Mouse (Mus musculus) forebrain, embryonic 10.5 days (tissue): ENCODE results near the gene Kcp. TPM values are rescaled to one million over a fixed set of nuclear protein-coding genes. Genes with fewer than 3 reads are reported as not detected.

ENCODE experiments used
- DNase-seq: peaks from one replicate; pipeline ENCODE4 v3.0.0-alpha.2; 2017; ENCODE audit warnings: low spot score; ENCODE audit errors: extremely low spot score
- H3K27ac ChIP-seq: fragments of 300-500 bp; sonication (generic); 2 replicates; pipeline ENCODE4 v1.5.1; 2016; ENCODE audit warnings: mild to moderate bottlenecking
- H3K27me3 ChIP-seq: fragments of 300-500 bp; sonication (generic); 2 replicates; pipeline ENCODE4 v1.6.1; 2016; ENCODE audit warnings: mild to moderate bottlenecking; ENCODE audit not compliant: poor library complexity, severe bottlenecking
- H3K36me3 ChIP-seq: fragments of 300-500 bp; sonication (generic); replicated peaks from 2 replicates; pipeline ENCODE4 v1.6.1; 2016; ENCODE audit warnings: mild to moderate bottlenecking, moderate library complexity
- H3K4me1 ChIP-seq: fragments of 300-500 bp; sonication (generic); 2 replicates; pipeline ENCODE4 v1.6.1; 2016
- H3K4me3 ChIP-seq: fragments of 300-500 bp; sonication (generic); 2 replicates; pipeline ENCODE4 v1.5.1; 2016; ENCODE audit warnings: mild to moderate bottlenecking, moderate library complexity
- H3K9me3 ChIP-seq: fragments of 300-500 bp; sonication (generic); 2 replicates; pipeline ENCODE4 v1.6.1; 2016; ENCODE audit warnings: mild to moderate bottlenecking, moderate library complexity
- WGBS: fragments of 180-500 bp; shearing (Covaris S2); methylation state at CpG from one replicate; pipeline ENCODE4 v1.1.7; 2016; 5-methylcytosine and 5-hydroxymethylcytosine counted together
- polyA plus RNA-seq: library from polyadenylated mRNA; unstranded; fragments of >200 nt; fragmentation: Nextera tagmentation; extraction: Ambion mirVana; gene quantifications from 2 replicates; pipeline ENCODE4 v1.2.1, GENCODE M21; 2016

Gene Kcp
- polyA plus RNA-seq, 1 experiment from 2014 or later = 10.8 TPM

DNA sequence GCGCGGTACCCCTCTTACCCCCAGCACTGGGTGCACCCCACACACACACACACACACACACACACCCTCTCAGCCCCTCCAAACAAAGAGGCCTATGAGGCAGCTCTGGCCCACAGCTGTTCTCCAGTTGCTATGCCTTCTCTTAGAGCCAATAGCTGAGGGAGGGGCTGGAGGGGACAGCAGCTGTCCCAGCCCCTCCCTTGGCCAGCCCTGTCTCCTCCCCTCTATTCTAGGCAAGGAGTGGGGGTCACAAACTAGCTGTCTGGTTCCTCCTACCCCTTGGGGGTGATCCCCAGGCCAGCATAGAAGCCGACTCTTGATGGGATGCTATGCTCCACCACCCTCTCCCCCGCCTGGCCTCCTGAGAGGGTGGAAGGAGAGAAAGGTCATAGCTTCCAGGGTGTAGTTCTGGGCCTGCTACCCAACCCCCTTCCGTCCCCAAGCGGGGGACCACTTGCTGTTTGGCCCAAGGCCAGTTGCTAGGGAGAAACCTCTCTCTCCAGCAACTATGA lies 71.8 kb downstream of the Kcp start:
- no peak for DNase-seq
- peak overlapping the region; percentile 80 for H3K27ac ChIP-seq
- H3K4me1 ChIP-seq = peaks cover 61% of the 10 kb centered on the region
- no peaks in the 10 kb centered on the region for H3K36me3 ChIP-seq
- 9% methylated on average over 6 of the region's 6 CpGs for WGBS
- no peaks in the 10 kb centered on the region for H3K9me3 ChIP-seq
- peak overlapping the region; percentile 59 for H3K4me3 ChIP-seq
- H3K27me3 ChIP-seq = peaks cover 57% of the 10 kb centered on the region

DNA sequence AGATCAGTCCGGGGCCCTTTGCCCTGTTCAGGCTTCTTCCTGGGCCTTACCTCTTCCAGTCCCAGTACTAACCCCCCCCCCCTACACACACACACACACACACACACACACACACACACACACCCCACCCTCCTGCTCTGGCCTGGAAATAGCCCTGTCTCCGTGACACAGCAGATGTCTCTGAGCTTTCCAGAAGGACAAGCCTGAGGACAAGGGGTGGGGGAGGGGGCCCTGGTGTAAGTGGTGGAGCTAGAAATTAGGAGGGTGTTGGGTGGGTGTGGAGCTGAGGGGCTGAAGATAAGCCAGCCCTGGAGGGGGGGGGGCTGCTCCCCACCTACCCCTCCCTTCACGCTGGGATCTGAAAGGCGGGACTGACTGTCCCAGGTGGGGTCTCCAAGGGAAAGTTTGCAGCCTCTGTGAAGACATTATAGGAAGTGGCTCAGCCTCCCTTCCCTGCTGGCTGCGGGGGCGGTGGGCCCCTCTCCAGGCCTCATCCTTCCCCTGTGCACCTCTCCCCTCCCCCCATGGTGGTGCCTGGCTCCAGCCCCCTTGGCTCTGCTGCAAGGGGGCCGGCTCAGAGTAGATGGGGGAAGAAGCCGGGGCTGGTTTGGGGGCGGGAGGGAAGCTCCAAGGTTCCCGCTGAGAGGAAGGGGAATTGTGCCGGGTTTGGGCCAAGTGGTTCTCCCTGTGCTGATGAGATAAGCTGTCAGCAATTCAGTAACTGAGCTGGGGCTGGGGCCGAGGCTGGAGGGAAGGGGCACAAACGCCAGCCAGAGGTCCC lies 72.7 kb downstream of the Kcp start:
- DNase-seq = peak; percentile 30
- peaks cover 66% of the 10 kb centered on the region for H3K27me3 ChIP-seq
- 7% methylated on average over 13 of the region's 13 CpGs for WGBS
- peaks cover 64% of the 10 kb centered on the region for H3K4me1 ChIP-seq
- no peaks in the 10 kb centered on the region for H3K36me3 ChIP-seq
- peak overlapping the region; percentile 59 for H3K4me3 ChIP-seq
- H3K9me3 ChIP-seq = no peaks in the 10 kb centered on the region
- peak overlapping the region; percentile 80 for H3K27ac ChIP-seq

DNA sequence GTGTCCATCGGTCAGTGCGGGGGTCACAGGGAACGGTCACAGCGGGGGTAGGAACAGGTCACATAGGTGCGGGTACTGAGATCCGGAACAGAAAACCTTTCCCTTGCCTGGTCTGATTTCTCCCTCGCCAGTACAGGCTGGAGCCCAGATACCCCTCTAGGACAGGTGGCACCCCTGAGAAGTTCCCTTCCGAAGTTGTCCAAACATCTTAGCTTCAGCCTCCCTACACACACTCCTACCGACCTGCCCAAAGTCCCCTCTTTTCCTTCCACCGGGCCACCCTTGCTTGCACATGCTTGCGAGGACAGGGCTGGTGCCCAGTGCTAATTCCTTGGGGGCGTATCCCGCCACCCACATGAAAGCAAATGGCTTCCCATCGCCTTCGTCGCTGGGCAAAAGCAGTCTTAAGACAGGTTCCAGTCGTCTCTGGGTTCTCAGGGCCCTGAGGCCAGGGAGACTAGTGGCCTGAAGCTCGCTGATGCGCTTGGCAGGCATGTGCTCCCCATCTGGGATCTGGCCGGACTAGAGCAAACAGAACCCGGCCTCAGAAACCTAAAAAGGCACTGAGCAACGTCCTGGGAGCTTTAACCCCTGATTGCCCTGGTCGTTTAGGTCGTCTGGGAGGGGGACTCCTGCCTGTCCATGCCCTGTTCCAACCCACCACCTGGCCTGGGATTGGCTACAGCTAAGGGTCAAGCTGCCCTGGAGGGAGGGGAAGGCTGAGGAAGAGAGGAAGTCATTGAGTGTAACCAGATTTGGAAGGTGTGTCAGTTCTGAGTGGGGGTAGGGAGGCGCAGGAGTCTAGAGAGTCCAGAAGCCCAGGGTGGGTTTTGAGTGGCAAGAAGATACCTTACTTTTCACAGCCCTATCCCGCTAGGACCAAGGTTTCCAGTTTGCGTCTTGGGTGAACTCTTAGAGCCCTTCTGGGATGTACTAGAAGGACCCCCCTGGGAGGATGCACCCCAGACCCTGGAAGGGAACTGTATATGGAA lies 73.7 kb downstream of the Kcp start:
- WGBS = 3% methylated on average over 27 of the region's 27 CpGs
- Histone ChIP-seq H3K9me3 (no peaks in the 10 kb centered on the region), H3K27ac (peak overlapping the region; percentile 80), H3K4me1 (peaks cover 64% of the 10 kb centered on the region), H3K4me3 (peak overlapping the region; percentile 59), H3K36me3 (no peaks in the 10 kb centered on the region), H3K27me3 (peaks cover 66% of the 10 kb centered on the region)
- peak; percentile 49 for DNase-seq

DNA sequence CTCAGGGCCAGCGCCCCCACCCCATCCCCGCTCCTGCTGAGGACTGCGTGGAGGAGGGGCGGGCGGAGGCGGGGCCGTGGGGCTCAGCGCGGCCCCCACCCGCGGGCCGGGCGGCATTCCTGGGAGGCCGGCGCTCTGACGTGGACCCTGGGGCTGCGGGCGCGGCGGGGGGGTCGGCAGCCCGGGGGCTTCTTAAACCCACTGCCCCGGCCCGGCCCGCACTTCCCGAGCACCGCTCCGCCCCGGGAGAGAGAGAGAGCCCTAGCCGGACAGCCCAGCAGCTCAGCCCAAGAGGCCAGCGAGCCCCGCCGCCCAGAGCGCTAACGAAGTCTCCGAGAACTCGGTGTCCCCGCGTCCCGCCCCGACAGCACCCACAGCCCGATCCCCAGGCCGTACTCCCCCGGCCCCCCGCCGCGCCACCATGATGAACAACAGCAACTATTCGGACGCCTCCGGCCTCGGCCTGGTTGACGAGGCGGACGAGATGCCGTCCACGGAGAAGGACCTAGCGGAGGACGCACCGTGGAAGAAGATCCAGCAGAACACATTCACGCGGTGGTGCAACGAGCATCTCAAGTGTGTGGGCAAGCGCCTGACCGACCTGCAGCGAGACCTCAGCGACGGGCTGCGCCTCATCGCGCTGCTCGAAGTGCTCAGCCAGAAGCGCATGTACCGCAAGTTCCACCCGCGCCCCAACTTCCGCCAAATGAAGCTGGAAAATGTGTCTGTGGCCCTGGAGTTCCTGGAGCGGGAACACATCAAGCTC lies 74.5 kb downstream of the Kcp start, which contains the start of gene Flnc:
Flnc (plus strand) TSS at position 219 of the 766 bp plus-strand sequence.
- Histone ChIP-seq H3K4me3 (peak within 1 kb of the TSS; percentile 59), H3K9me3 (no peaks in the 10 kb centered on the region), H3K36me3 (no peaks in the 10 kb centered on the region), H3K4me1 (peaks cover 68% of the 10 kb centered on the region), H3K27ac (peak within 1 kb of the TSS; percentile 70), H3K27me3 (peaks cover 66% of the 10 kb centered on the region)
- WGBS = 1% methylated on average over 71 of the region's 77 CpGs
- DNase-seq = peak; percentile 49

DNA sequence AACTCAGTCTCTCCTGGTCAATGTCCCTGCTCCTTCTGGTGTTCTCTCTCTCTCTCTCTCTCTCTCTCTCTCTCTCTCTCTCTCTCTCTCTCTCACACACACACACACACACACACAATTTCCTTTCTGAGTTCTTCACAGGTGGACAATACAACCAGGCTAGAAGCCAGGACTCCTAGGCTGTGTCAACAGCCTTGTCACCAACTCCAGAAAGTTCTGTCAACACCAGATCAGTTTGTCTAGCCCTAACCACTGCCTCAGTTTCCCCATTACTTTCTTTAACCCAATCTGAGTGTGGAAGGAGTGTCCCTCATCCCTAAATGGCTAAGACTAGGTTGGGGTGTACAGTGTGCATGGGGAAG lies 75.1 kb downstream of the Kcp start:
- peaks cover 71% of the 10 kb centered on the region for H3K4me1 ChIP-seq

DNA sequence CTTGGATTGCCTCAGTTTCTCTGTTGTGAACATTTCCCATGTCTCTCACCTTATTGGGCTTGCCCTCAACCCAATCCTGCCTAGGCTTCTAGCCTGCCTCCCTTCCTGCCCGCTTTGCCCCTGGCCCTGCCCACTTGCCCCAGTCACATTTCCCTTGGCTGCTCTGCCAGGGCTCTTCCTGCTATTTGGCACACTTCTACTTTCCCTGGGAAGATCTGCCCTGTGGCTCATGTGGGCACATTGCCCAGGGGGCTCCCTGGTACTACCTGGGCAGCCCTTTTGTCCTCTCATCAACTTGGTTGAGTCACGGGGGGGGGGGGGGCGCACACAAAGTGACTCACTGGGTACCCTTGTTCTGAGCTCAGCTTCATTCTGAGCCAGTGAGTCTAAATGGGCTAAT lies 75.6 kb downstream of the Kcp start:
- Histone ChIP-seq H3K9me3 (no peaks in the 10 kb centered on the region), H3K4me3 (no peak overlapping the region), H3K27ac (no peak overlapping the region), H3K4me1 (peaks cover 70% of the 10 kb centered on the region), H3K36me3 (no peaks in the 10 kb centered on the region), H3K27me3 (peaks cover 66% of the 10 kb centered on the region)
- DNase-seq = no peak
- 43% methylated on average over 3 of the region's 3 CpGs for WGBS

More for the DNA sequence above, 75.1 kb downstream of the Kcp start:
- peaks cover 66% of the 10 kb centered on the region for H3K27me3 ChIP-seq
- peak overlapping the region; percentile 70; the same call in 1 of the 2 replicates for H3K27ac ChIP-seq
- H3K4me3 ChIP-seq = peak overlapping the region; percentile 59
- DNase-seq = no peak
- no peaks in the 10 kb centered on the region for H3K9me3 ChIP-seq
- H3K36me3 ChIP-seq = no peaks in the 10 kb centered on the region

DNA sequence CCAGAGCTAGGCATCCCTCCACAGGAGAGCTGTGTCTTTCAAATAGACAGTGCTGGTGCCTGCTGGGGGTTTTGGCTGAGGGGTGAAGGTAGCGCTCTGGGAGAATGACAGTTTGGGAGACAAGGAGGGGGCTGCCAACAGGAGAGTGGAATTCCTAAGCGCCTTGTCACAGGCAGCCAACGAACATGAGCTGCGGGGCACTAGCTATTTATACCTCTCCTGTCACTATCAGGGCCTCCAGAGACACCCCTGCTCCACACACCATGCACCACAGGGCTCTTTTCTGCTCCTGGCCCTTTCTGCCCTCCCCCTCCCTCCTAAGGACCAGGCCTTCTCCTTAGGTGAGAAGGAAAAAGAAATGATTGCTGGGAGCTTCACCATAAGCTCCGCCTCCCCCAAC lies 76.3 kb downstream of the Kcp start:
- WGBS = 26% methylated on average over 5 of the region's 5 CpGs
- Histone ChIP-seq H3K4me1 (peaks cover 63% of the 10 kb centered on the region), H3K36me3 (no peaks in the 10 kb centered on the region), H3K27ac (no peak overlapping the region), H3K9me3 (no peaks in the 10 kb centered on the region), H3K27me3 (peaks cover 64% of the 10 kb centered on the region), H3K4me3 (no peak overlapping the region)
- no peak for DNase-seq

DNA sequence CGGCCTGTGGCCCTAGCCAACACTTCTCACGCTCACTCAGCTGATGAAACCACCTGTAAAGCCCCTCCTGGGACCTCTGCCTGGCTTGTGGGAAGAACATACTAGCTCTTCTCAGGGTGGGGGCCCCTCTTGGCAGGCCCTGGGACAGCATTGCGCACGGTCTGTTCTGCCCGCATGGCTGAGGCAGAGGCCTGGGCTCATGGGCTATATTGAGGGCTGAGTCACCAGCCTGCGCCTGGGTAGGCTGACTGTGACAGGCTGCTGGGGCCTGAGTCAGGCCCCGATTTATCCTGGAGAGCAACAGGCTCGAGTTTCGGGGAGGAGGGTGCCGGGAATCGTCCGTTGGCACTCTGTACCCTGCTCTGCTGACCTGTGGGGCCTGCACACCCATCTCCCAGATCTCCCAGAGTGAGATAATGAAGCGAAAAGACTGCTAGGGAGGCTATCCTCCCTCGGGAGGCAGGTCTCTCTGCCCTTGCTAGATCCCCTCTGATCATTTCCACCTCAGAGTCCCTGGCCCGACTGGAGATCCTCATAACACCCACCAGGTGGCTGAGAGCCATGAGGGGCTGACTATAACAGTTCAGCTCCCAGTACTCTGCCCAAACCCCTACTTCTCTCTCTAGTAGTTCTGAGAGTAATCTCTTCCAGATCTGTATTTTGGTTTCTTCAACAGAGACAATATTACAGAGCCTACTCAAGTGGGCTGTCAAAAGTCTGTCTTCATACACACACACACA lies 76.9 kb downstream of the Kcp start:
- WGBS = 48% methylated on average over 15 of the region's 15 CpGs
- Histone ChIP-seq H3K27ac (no peak overlapping the region), H3K36me3 (no peaks in the 10 kb centered on the region), H3K4me1 (peaks cover 57% of the 10 kb centered on the region), H3K9me3 (no peaks in the 10 kb centered on the region), H3K27me3 (peaks cover 57% of the 10 kb centered on the region), H3K4me3 (no peak overlapping the region)
- no peak for DNase-seq

DNA sequence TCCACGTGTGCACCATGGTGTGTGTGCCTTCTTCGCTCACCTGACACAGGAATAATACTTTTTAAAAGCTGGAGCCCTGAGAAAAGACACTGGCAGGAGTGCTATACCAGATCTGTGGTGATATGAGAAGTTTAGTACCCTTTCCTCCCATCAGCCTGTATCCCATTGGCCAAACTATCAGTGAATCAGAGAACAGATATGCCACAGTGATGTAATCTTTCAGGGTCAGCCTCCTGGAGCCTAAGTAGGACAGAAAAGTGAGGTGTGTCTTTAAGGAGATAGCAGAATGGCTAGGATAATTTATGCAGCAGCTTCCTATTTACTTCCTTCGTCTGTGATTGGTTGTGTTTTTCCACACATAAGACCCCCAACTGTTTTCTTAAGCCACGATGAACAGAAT lies 79.6 kb downstream of the Kcp start:
- Histone ChIP-seq H3K27ac (no peak overlapping the region), H3K9me3 (no peaks in the 10 kb centered on the region), H3K36me3 (no peaks in the 10 kb centered on the region), H3K4me3 (no peak overlapping the region), H3K27me3 (peaks cover 31% of the 10 kb centered on the region), H3K4me1 (peaks cover 30% of the 10 kb centered on the region)
- DNase-seq = no peak
- 65% methylated on average over 4 of the region's 4 CpGs for WGBS

DNA sequence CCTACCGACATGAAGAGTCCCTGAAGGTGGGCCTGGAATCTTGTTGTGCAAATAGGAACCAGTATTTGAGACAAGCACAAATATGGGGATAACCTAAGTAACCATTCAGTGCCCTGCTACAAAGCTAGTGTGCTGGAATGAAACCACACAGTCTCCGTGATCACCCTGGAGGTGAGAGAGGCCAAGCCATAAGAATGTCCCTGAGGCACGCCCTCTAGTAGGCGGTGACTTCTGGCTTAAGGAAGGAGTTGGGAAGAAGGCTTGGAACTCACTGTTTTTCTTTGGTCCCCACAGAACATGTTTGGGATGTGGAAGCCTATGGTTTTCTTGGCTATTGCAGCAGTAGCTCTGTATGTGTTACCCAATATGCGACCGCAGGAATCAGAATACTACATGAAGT lies 81.4 kb downstream of the Kcp start:
- H3K9me3 ChIP-seq = no peaks in the 10 kb centered on the region
- DNase-seq = no peak
- no peak overlapping the region for H3K4me3 ChIP-seq
- H3K27ac ChIP-seq = no peak overlapping the region
- H3K36me3 ChIP-seq = no peaks in the 10 kb centered on the region
- peaks cover 12% of the 10 kb centered on the region for H3K27me3 ChIP-seq
- 71% methylated on average over 6 of the region's 6 CpGs for WGBS
- peaks cover 11% of the 10 kb centered on the region for H3K4me1 ChIP-seq

DNA sequence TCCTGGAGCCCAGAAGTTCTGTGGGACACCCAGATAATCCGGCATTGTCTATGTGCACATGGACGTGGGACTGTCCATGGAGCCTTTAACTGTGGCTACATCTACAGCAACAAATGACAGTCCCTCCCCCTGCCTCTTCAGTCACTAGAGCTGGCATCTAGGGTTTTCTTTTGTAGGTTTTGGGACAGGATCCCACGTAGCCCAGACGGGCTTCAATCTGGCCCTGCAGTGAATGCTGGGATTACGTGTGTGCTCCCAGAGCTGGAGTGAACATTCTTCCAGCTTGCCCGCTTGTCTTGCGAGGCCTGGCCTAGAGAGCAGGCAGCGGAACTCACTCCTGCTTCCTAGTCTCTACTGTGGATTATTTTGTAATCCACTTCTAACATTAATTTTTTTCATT lies 82.6 kb downstream of the Kcp start:
- Histone ChIP-seq H3K4me3 (no peak overlapping the region), H3K27me3 (peaks cover under 1% of the 10 kb centered on the region; the same call in 1 of the 2 replicates), H3K4me1 (peaks cover 8% of the 10 kb centered on the region; the same call in 1 of the 2 replicates), H3K9me3 (no peaks in the 10 kb centered on the region), H3K27ac (no peak overlapping the region), H3K36me3 (no peaks in the 10 kb centered on the region)
- no peak for DNase-seq
- WGBS = 86% methylated on average over 8 of the region's 8 CpGs
